Mouse (Mus musculus): Measurements from ENCODE around the gene Tfeb. TPM values are rescaled to one million over a fixed set of nuclear protein-coding genes. Genes with fewer than 3 reads are reported as not detected.

The Tfeb gene
- polyA plus RNA-seq, 1 experiment from 2014 or later, result 19.6 TPM

DNA sequence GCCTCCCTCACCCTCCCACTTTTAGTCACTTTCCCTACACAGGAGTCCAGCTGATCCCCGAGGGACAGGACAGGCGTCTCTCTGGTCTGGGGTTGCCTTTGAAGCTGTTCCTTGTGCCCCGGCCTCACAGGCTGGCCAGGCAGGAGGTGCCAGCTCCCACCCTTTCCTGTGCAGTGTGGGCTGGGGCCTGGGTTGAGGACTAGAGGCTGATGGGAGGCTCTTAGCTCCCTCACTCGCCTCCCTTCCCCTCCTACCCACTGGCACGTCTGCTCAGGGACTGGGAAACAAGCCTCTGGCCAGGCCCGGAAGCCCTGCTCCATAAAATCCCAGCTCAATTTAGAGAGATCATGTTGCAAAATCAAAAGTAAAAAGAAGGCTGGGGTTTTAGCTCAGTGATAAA, 36.8 kb downstream of the Tfeb start:
- H3K36me3 ChIP-seq (ENCODE audit: insufficient read depth, low read length), result no peaks in the 10 kb centered on the region
- H3K9ac ChIP-seq (replicated peaks; ENCODE audit: low read length), result no peak overlapping the region; the same call in 1 of the 2 replicates
- 21% methylated on average over 6 of the region's 6 CpGs for WGBS
- 0 out of 2 replicates have a peak, but pooled peaks have one; percentile 35 for ATAC-seq (ENCODE audit: low FRiP score, low TSS enrichment)
- H3K4me3 ChIP-seq (ENCODE audit: low read length), result no peak overlapping the region
- H3K27me3 ChIP-seq (ENCODE audit: insufficient read depth, low read length), result no peaks in the 10 kb centered on the region
- 0 out of 2 replicates have a peak, but pooled peaks cover 10% of the 10 kb centered on the region for H3K4me1 ChIP-seq (ENCODE audit: insufficient read depth, low read length)
- H3K4me2 ChIP-seq (replicated peaks; ENCODE audit: low read depth, low read length), result no peak overlapping the region
- peaks cover 7% of the 10 kb centered on the region; the same call in 1 of the 2 replicates for H3K9me3 ChIP-seq (ENCODE audit: low read length)
- no peak overlapping the region for H3K27ac ChIP-seq (ENCODE audit: low read length)

DNA sequence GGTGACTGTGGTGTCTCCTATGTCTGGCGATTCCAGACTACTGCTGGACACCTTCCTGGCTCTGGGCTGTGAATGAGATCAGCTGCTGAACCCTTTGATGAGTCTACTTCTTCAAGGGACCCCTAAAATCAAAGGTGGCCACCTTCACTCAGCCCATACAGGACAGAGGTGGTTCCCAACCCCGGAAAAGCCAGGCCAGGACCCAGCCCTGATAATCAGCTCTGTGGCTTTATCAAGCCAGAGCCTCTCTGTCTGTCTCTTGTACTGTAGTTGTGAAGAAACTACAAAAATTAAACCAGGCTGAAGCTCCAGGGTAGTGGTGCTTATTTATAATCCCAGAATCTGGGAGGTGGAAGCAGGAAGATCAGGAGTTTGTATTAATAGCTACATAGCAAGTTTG, 40.3 kb downstream of the Tfeb start:
- H3K4me1 ChIP-seq (ENCODE audit: insufficient read depth, low read length), result 0 out of 2 replicates have a peak, but pooled peaks cover 5% of the 10 kb centered on the region
- H3K27me3 ChIP-seq (ENCODE audit: insufficient read depth, low read length), result no peaks in the 10 kb centered on the region
- no peak overlapping the region for H3K9ac ChIP-seq (replicated peaks; ENCODE audit: low read length)
- H3K36me3 ChIP-seq (ENCODE audit: insufficient read depth, low read length), result no peaks in the 10 kb centered on the region
- no peak overlapping the region for H3K4me3 ChIP-seq (ENCODE audit: low read length)
- 35% methylated on average over 2 of the region's 2 CpGs for WGBS
- H3K9me3 ChIP-seq (ENCODE audit: low read length), result peaks cover 2% of the 10 kb centered on the region; the same call in 1 of the 2 replicates
- H3K27ac ChIP-seq (ENCODE audit: low read length), result no peak overlapping the region
- no peak overlapping the region for H3K4me2 ChIP-seq (replicated peaks; ENCODE audit: low read depth, low read length)
- ATAC-seq (ENCODE audit: low FRiP score, low TSS enrichment), result no peak

DNA sequence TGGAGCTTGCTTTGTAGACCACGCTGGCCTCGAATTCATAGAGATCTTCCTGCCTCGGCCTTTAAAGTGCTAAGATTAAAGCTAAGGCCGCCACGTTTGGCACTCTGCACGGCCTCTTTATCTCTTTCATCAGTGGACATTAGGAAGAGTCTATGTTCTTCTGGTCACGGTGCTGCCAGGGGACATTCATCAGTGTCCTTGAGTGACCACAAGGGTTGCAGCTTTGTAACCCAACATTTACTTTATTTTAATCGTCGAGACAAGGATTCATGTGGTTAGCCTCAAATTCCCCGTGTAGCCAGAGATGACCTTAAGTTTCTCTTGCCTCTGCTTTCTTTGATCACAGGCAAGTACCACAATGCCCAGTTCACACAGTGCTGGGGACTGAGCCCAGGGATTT, 43.6 kb downstream of the Tfeb start:
- H3K4me1 ChIP-seq (ENCODE audit: insufficient read depth, low read length), result no peaks in the 10 kb centered on the region
- H3K9ac ChIP-seq (replicated peaks; ENCODE audit: low read length), result no peak overlapping the region
- H3K27ac ChIP-seq (ENCODE audit: low read length), result no peak overlapping the region
- 77% methylated on average over 10 of the region's 10 CpGs for WGBS
- no peaks in the 10 kb centered on the region for H3K9me3 ChIP-seq (ENCODE audit: low read length)
- H3K36me3 ChIP-seq (ENCODE audit: insufficient read depth, low read length), result no peaks in the 10 kb centered on the region
- ATAC-seq (ENCODE audit: low FRiP score, low TSS enrichment), result no peak
- no peak overlapping the region for H3K4me3 ChIP-seq (ENCODE audit: low read length)
- no peak overlapping the region for H3K4me2 ChIP-seq (replicated peaks; ENCODE audit: low read depth, low read length)
- no peaks in the 10 kb centered on the region for H3K27me3 ChIP-seq (ENCODE audit: insufficient read depth, low read length)

DNA sequence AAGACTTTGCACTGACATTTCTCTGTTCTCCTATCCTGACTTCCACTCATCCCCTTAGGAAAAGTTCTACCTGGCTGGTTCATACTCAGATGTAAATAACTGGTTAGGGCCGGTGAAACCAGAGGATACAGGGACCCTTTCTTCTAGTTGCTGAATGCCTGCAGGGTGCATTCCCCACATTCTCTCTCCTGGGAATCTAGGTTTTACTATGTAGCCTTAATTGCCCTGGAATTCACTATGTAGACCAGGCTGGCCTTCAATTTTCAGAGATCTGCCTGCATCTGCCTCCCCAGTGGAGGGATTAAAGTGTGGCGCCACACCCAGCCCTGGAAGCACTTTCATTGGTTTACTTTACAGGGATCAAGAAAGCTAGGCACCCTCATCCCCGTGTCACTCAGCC, 45.7 kb downstream of the Tfeb start:
- H3K27ac ChIP-seq (ENCODE audit: low read length), result no peak overlapping the region
- no peak overlapping the region for H3K4me2 ChIP-seq (replicated peaks; ENCODE audit: low read depth, low read length)
- WGBS, result 75% methylated on average over 3 of the region's 3 CpGs
- H3K27me3 ChIP-seq (ENCODE audit: insufficient read depth, low read length), result peaks cover 4% of the 10 kb centered on the region; the same call in 1 of the 2 replicates
- no peak for ATAC-seq (ENCODE audit: low FRiP score, low TSS enrichment)
- H3K9me3 ChIP-seq (ENCODE audit: low read length), result no peaks in the 10 kb centered on the region
- no peak overlapping the region for H3K9ac ChIP-seq (replicated peaks; ENCODE audit: low read length)
- H3K4me1 ChIP-seq (ENCODE audit: insufficient read depth, low read length), result no peaks in the 10 kb centered on the region
- no peak overlapping the region for H3K4me3 ChIP-seq (ENCODE audit: low read length)
- no peaks in the 10 kb centered on the region for H3K36me3 ChIP-seq (ENCODE audit: insufficient read depth, low read length)

DNA sequence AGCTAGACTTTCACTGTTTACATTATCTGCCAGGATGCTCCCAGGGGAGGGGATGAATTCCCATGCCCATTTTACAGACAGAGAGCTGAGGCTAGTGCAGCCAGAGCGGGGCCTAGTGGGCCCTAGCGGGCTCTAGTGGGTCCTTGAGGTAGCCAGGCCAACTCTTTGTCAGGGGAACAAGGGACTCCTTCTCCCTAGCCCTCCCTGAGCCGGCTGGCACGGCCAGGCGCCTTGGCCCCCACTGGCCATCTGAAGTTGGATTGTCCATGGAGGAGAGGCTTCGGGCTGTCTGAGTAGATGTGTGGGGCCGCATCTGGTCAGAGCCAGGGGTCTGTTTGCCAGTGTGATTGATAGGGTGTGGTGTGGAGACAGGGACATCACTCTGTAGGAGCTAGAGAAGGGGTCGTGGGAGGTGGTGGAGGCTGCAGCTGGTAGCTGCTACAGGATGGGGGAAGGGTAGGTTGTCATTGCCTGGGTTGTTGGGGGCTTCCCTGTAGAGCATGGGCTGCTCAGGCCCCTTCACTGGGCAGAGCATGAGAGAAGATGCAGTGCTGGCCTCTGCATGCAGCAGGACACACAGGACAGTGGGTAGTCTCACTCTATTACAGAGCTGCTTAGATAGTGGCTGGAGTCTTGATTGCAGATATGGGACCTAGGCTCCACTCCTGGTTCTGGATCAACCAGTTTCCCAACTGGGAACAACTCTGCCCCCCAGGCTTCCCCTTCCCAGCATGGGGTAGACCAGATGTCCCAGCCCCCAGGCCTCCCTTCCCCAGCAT, 46.8 kb downstream of the Tfeb start:
- no peak overlapping the region for H3K4me3 ChIP-seq (ENCODE audit: low read length)
- H3K9ac ChIP-seq (replicated peaks; ENCODE audit: low read length), result no peak overlapping the region
- H3K4me1 ChIP-seq (ENCODE audit: insufficient read depth, low read length), result peaks cover 7% of the 10 kb centered on the region; the same call in 1 of the 2 replicates
- H3K36me3 ChIP-seq (ENCODE audit: insufficient read depth, low read length), result no peaks in the 10 kb centered on the region
- no peak for ATAC-seq (ENCODE audit: low FRiP score, low TSS enrichment)
- peaks cover 4% of the 10 kb centered on the region; the same call in 1 of the 2 replicates for H3K27me3 ChIP-seq (ENCODE audit: insufficient read depth, low read length)
- H3K4me2 ChIP-seq (replicated peaks; ENCODE audit: low read depth, low read length), result no peak overlapping the region
- 81% methylated on average over 8 of the region's 8 CpGs for WGBS
- H3K27ac ChIP-seq (ENCODE audit: low read length), result no peak overlapping the region
- no peaks in the 10 kb centered on the region for H3K9me3 ChIP-seq (ENCODE audit: low read length)

DNA sequence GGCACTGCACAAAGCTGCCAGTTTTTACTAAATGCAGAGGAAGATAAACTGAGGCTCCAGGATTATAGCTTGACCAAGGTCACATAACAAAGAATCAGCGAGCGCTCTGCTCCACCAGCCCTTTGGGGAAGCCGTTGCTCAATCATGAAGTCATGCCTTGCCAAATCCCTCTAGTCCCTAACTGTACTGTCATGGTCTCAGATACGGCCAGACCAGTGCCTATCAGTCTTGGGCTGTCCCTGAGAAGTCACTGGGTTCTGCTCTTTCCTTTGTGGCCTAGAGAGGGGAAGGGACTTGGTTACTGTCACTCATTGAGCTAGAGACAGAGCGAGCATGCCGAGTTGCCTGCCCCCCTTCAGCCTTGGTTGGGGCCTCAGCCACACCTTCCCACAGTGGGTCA, 47.6 kb downstream of the Tfeb start:
- H3K9ac ChIP-seq (replicated peaks; ENCODE audit: low read length), result no peak overlapping the region
- H3K4me2 ChIP-seq (replicated peaks; ENCODE audit: low read depth, low read length), result no peak overlapping the region
- WGBS, result 90% methylated on average over 6 of the region's 6 CpGs
- H3K27me3 ChIP-seq (ENCODE audit: insufficient read depth, low read length), result peaks cover 4% of the 10 kb centered on the region; the same call in 1 of the 2 replicates
- H3K9me3 ChIP-seq (ENCODE audit: low read length), result no peaks in the 10 kb centered on the region
- H3K27ac ChIP-seq (ENCODE audit: low read length), result no peak overlapping the region
- peaks cover 7% of the 10 kb centered on the region; the same call in 1 of the 2 replicates for H3K4me1 ChIP-seq (ENCODE audit: insufficient read depth, low read length)
- no peak overlapping the region for H3K4me3 ChIP-seq (ENCODE audit: low read length)
- ATAC-seq (ENCODE audit: low FRiP score, low TSS enrichment), result no peak
- no peaks in the 10 kb centered on the region for H3K36me3 ChIP-seq (ENCODE audit: insufficient read depth, low read length)

DNA sequence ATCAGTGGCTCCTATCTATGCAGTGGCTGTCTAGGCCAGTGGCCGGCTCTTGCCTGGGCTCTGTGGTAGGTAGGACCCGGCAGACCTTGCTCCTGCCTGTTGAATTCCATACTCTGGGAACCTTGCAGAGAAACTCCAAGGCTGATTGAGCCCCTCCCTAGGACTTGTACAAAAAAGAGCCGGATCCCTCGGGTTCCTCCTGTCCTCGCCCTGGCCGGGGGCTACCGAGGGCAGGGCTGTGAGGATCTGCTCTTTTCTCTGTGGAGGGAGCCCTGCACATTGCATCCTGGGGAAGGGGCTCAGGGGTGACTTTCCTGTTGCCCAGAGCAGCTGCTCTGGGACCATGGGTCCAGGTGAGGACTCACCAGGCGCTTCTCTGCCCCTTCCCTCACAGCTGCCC, 50.8 kb downstream of the Tfeb start:
- H3K9ac ChIP-seq (replicated peaks; ENCODE audit: low read length), result no peak overlapping the region
- no peak overlapping the region for H3K4me3 ChIP-seq (ENCODE audit: low read length)

DNA sequence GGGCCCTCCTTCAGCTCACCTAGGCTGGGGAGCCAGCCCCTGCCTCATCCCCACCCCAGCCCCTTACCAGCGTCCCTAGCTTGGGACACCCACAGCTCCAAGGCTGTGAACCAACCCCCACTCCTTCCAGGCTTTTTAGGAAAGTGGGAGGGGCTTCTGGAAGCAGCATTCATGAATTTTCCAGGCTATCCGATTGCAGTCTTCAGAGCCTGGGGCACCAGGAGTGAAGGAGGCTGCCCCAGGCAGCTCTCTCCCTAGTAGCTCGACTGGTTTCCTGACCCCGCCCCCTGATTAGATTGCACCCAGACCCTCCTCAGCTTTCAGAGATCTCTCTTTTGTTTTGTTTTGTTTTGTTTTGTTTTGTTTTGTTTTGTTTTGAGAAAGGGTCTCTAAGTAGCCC, 51.5 kb downstream of the Tfeb start:
- Histone ChIP-seq H3K27me3 (ENCODE audit: insufficient read depth, low read length) (peaks cover 4% of the 10 kb centered on the region; the same call in 1 of the 2 replicates), H3K36me3 (ENCODE audit: insufficient read depth, low read length) (no peaks in the 10 kb centered on the region), H3K4me2 (replicated peaks; ENCODE audit: low read depth, low read length) (no peak overlapping the region), H3K4me1 (ENCODE audit: insufficient read depth, low read length) (peaks cover 18% of the 10 kb centered on the region), H3K9me3 (ENCODE audit: low read length) (no peaks in the 10 kb centered on the region), H3K9ac (replicated peaks; ENCODE audit: low read length) (no peak overlapping the region; the same call in 1 of the 2 replicates), H3K4me3 (ENCODE audit: low read length) (no peak overlapping the region), H3K27ac (ENCODE audit: low read length) (no peak overlapping the region)
- peak; percentile 7; the same call in 1 of the 2 replicates for ATAC-seq (ENCODE audit: low FRiP score, low TSS enrichment)
- 8% methylated on average over 4 of the region's 4 CpGs for WGBS

More for the DNA sequence above, 50.8 kb downstream of the Tfeb start:
- no peak for ATAC-seq (ENCODE audit: low FRiP score, low TSS enrichment)
- 51% methylated on average over 8 of the region's 8 CpGs for WGBS
- Histone ChIP-seq H3K4me2 (replicated peaks; ENCODE audit: low read depth, low read length) (no peak overlapping the region), H3K27me3 (ENCODE audit: insufficient read depth, low read length) (peaks cover 4% of the 10 kb centered on the region; the same call in 1 of the 2 replicates), H3K4me1 (ENCODE audit: insufficient read depth, low read length) (peaks cover 12% of the 10 kb centered on the region), H3K27ac (ENCODE audit: low read length) (no peak overlapping the region), H3K36me3 (ENCODE audit: insufficient read depth, low read length) (no peaks in the 10 kb centered on the region), H3K9me3 (ENCODE audit: low read length) (no peaks in the 10 kb centered on the region)

DNA sequence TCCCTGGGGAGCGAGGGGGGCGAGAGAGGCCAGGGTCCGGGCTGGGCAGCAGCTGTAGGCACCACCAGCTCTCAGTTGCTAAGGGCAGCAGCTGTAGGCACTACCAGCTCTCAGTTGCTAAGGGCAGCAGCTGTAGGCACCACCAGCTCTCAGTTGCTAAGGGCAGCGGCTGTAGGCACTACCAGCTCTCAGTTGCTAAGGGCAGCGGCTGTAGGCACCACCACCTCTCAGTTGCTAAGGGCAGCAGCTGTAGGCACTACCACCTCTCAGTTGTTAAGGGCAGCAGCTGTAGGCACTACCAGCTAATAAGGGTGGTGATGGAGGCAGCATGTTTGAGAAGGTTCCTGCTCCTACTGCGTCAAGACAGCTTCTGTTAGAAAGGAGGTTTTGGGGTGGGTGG, 52.2 kb downstream of the Tfeb start:
- WGBS, result 71% methylated on average over 6 of the region's 6 CpGs
- Histone ChIP-seq H3K9ac (replicated peaks; ENCODE audit: low read length) (no peak overlapping the region), H3K4me2 (replicated peaks; ENCODE audit: low read depth, low read length) (no peak overlapping the region), H3K27ac (ENCODE audit: low read length) (no peak overlapping the region), H3K27me3 (ENCODE audit: insufficient read depth, low read length) (peaks cover 4% of the 10 kb centered on the region; the same call in 1 of the 2 replicates), H3K4me3 (ENCODE audit: low read length) (no peak overlapping the region), H3K9me3 (ENCODE audit: low read length) (no peaks in the 10 kb centered on the region), H3K4me1 (ENCODE audit: insufficient read depth, low read length) (peaks cover 19% of the 10 kb centered on the region), H3K36me3 (ENCODE audit: insufficient read depth, low read length) (no peaks in the 10 kb centered on the region)
- no peak for ATAC-seq (ENCODE audit: low FRiP score, low TSS enrichment)
